Mouse (Mus musculus) common myeloid progenitor, adult 5-6 weeks (primary cell): Measurements from ENCODE around the gene Usp35. TPM values are rescaled to one million over a fixed set of nuclear protein-coding genes. Genes with fewer than 3 reads are reported as not detected.

Experiments used
- ATAC-seq: replicated peaks from 2 replicates; pipeline ENCODE4 v1.8.0; 2016; ENCODE audit warnings: low read depth, mild to moderate bottlenecking, moderate TSS enrichment, inconsistent platforms; ENCODE audit not compliant: poor library complexity, severe bottlenecking
- total RNA-seq: library from RNA; stranded (forward); fragments of 200-1000, 187-1606 nt; gene quantifications from 2 replicates; pipeline ENCODE4 v1.2.3, GENCODE M21; 2017

Usp35 gene
- total RNA-seq, 1 experiment from 2014 or later, result not detected

GRCm38 (mm10) chr7:97296986-97297385, 34.8 kb downstream of the Usp35 start:
- no peak for ATAC-seq

GRCm38 (mm10) chr7:97271068-97271467, 60.8 kb downstream of the Usp35 start:
- ATAC-seq, result peak; percentile 42

- ATAC-seq, result peak; percentile 94
These were observed 61.5 kb downstream of the Usp35 start for GRCm38 (mm10) chr7:97270367-97270766.

GRCm38 (mm10) chr7:97262541-97262940, 69.3 kb downstream of the Usp35 start:
- ATAC-seq, result no peak

Other genes starting within 250 kb of the Usp35 start
- 0.09 and 0.78 TPM in 2 replicates for gene Kctd21, start 307 bp upstream of the Usp35 start, total RNA-seq
- 36.6 and 45.1 TPM in 2 replicates for gene Alg8, start 39.6 kb upstream of the Usp35 start, total RNA-seq
- 210 and 280 TPM in 2 replicates for gene Ndufc2, start 68.0 kb upstream of the Usp35 start, total RNA-seq
- gene Thrsp, start 85.7 kb upstream of the Usp35 start, total RNA-seq, result not detected in 2 replicates
- 4.9 and 7.2 TPM in 2 replicates for gene Kctd14, start 119.3 kb upstream of the Usp35 start, total RNA-seq
- gene Ints4, start 148.9 kb upstream of the Usp35 start, total RNA-seq, result 54.1 and 58.8 TPM in 2 replicates
- gene Aamdc, start 247.5 kb upstream of the Usp35 start, total RNA-seq, result 37.2 and 50.3 TPM in 2 replicates
- gene Rsf1, start 247.9 kb upstream of the Usp35 start, total RNA-seq, result 48.5 and 54.9 TPM in 2 replicates